ENCODE assay signal across 8 mouse cellular contexts in the genomic region with DNA sequence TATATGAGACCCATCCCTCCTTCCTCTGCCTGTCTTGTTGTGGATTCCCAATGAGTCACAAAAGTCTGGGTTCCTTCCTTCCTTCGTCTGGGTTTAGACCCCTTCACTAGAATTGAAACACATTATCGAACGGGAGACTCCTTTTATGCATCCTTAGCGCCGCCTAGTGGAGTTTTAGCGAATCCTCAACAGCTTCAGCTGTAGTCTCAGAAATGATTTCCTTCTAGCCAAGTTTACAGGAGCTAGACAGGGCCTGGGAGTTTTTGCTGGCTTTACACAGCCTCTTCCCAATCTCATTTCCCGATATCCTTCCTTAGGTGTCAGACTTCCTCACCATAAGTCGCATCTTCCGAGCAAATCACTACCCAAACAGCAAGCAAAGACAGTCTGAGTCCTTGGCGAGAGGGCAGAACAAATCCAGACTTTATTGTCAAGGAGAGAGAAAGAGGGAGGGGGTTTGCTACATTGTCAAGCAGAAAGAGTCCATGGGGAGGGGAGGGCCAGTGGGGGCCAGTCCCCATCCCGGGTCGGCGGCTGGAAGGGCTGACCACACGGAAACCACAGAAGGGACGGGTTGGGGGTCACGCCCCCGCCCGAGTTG. TPM values are rescaled to one million over a fixed set of nuclear protein-coding genes. Genes with fewer than 3 reads are reported as not detected.
A peak's percentile ranks its signal among the peaks of the same experiment; 100 is the strongest.
DNase-seq lines count a peak whose midpoint lies in the region; ATAC-seq and TF ChIP-seq lines count a peak whose summit lies in the region.

No protein-coding gene starts in this region.

- WGBS in forebrain, postnatal 0 days, result 21% methylated on average over 18 of the region's 18 CpGs
- WGBS in intestine, embryonic 16.5 days, result 15% methylated on average over 18 of the region's 18 CpGs
- WGBS in liver, embryonic 14.5 days (ENCODE audit: insufficient replicate concordance), result 28% methylated on average over 18 of the region's 18 CpGs
- WGBS in neural tube, embryonic 13.5 days, result 6% methylated on average over 18 of the region's 18 CpGs

- no peaks in the 10 kb centered on the region for H3K27me3 ChIP-seq in forebrain, postnatal 0 days (ENCODE audit: insufficient read depth, low read length)
- 0 out of 2 replicates have a peak, but pooled peaks cover 3% of the 10 kb centered on the region for H3K27me3 ChIP-seq in intestine, embryonic 16.5 days (replicated peaks; ENCODE audit: control insufficient read depth, insufficient read depth, low read length)
- H3K27me3 ChIP-seq in liver, embryonic 14.5 days (ENCODE audit: control insufficient read depth, insufficient read depth, low read length), result peaks cover 2% of the 10 kb centered on the region; the same call in 1 of the 2 replicates
- H3K27me3 ChIP-seq in neural tube, embryonic 13.5 days, result no peaks in the 10 kb centered on the region

- peaks cover 32% of the 10 kb centered on the region for H3K36me3 ChIP-seq in forebrain, postnatal 0 days (ENCODE audit: insufficient read depth)
- H3K36me3 ChIP-seq in intestine, embryonic 16.5 days (ENCODE audit: control insufficient read depth, insufficient read depth, low read length), result no peaks in the 10 kb centered on the region
- no peaks in the 10 kb centered on the region for H3K36me3 ChIP-seq in liver, embryonic 14.5 days (replicated peaks; ENCODE audit: control insufficient read depth, insufficient read depth, low read depth)
- H3K36me3 ChIP-seq in neural tube, embryonic 13.5 days, result peaks cover 37% of the 10 kb centered on the region

- H3K4me3 ChIP-seq in forebrain, postnatal 0 days (ENCODE audit: low read depth, low read length), result no peak overlapping the region
- H3K4me3 ChIP-seq in intestine, embryonic 16.5 days (ENCODE audit: low read length), result no peak overlapping the region
- H3K4me3 ChIP-seq in liver, embryonic 14.5 days (ENCODE audit: insufficient read depth in 1 of 2, low read depth in 2 of 2, low read length in 2 of 2), result no peak overlapping the region
- 0 out of 2 replicates have a peak overlapping the region, but pooled peaks have one; percentile 24 for H3K4me3 ChIP-seq in neural tube, embryonic 13.5 days

- peak; percentile 93 for TF ChIP-seq CTCF in forebrain, postnatal 0 days (IDR thresholded peaks at IDR 0.05; ENCODE audit: low read depth)
- peak; percentile 76 for TF ChIP-seq CTCF in liver, embryonic 14.5 days (IDR thresholded peaks at IDR 0.05; ENCODE audit: low read depth)

- H3K9me3 ChIP-seq in forebrain, postnatal 0 days (ENCODE audit: low read length), result no peaks in the 10 kb centered on the region
- H3K9me3 ChIP-seq in intestine, embryonic 16.5 days (ENCODE audit: control insufficient read depth, low read length), result no peaks in the 10 kb centered on the region
- no peaks in the 10 kb centered on the region for H3K9me3 ChIP-seq in liver, embryonic 14.5 days (ENCODE audit: control insufficient read depth, low read length)
- no peaks in the 10 kb centered on the region for H3K9me3 ChIP-seq in neural tube, embryonic 13.5 days

- H3K27ac ChIP-seq in forebrain, postnatal 0 days (ENCODE audit: low read depth, low read length), result peak overlapping the region; percentile 57; the same call in 1 of the 2 replicates
- H3K27ac ChIP-seq in intestine, embryonic 16.5 days (ENCODE audit: low read length), result no peak overlapping the region
- H3K27ac ChIP-seq in liver, embryonic 14.5 days, result no peak overlapping the region
- H3K27ac ChIP-seq in neural tube, embryonic 13.5 days (replicated peaks), result peak overlapping the region; percentile 46; the same call in 1 of the 2 replicates

- H3K4me2 ChIP-seq in forebrain, postnatal 0 days (ENCODE audit: low read depth), result no peak overlapping the region
- peak overlapping the region; percentile 63; the same call in 1 of the 2 replicates for H3K4me2 ChIP-seq in intestine, embryonic 16.5 days (ENCODE audit: low read depth, low read length)
- no peak overlapping the region for H3K4me2 ChIP-seq in liver, embryonic 14.5 days (ENCODE audit: low read depth)
- H3K4me2 ChIP-seq in neural tube, embryonic 13.5 days, result peak overlapping the region; percentile 56

- TF ChIP-seq EP300 in liver, embryonic 14.5 days (IDR thresholded peaks at IDR 0.05; ENCODE audit: low read depth), result no peak

- peak; percentile 81 to 86 for DNase-seq in right cerebral cortex, postnatal 10 days (ENCODE audit: low spot score in 2 of 2)
- DNase-seq in right cerebral cortex, postnatal 25 days, result no peak
- peak; percentile 13 for DNase-seq in cerebellum, adult 11 months
- peak; percentile 91 for DNase-seq in forebrain, postnatal 0 days
- DNase-seq in liver, embryonic 14.5 days (ENCODE audit: low read depth in 3 of 3, low spot score in 3 of 3), result peak; percentile 47 to 61 (median 50)
- no peak for DNase-seq in frontal cortex, postnatal 14 days (ENCODE audit: low spot score in 2 of 2)

- H3K9ac ChIP-seq in forebrain, postnatal 0 days, result no peak overlapping the region
- H3K9ac ChIP-seq in intestine, embryonic 16.5 days (ENCODE audit: low read depth, low read length), result no peak overlapping the region
- no peak overlapping the region for H3K9ac ChIP-seq in liver, embryonic 14.5 days (replicated peaks)
- peak overlapping the region; percentile 63 for H3K9ac ChIP-seq in neural tube, embryonic 13.5 days

- peak; percentile 44 for ATAC-seq in forebrain, postnatal 0 days
- ATAC-seq in intestine, embryonic 16.5 days, result no peak
- ATAC-seq in liver, embryonic 14.5 days (ENCODE audit: insufficient read depth), result no peak
- ATAC-seq in neural tube, embryonic 13.5 days (ENCODE audit: low read depth), result no peak

- H3K4me1 ChIP-seq in forebrain, postnatal 0 days (ENCODE audit: insufficient read depth), result no peaks in the 10 kb centered on the region
- peaks cover 28% of the 10 kb centered on the region for H3K4me1 ChIP-seq in intestine, embryonic 16.5 days (ENCODE audit: control insufficient read depth, insufficient read depth, low read length)
- H3K4me1 ChIP-seq in liver, embryonic 14.5 days (replicated peaks; ENCODE audit: control insufficient read depth in 2 of 2, insufficient read depth in 2 of 2, low read length in 1 of 2), result no peaks in the 10 kb centered on the region
- H3K4me1 ChIP-seq in neural tube, embryonic 13.5 days (replicated peaks), result peaks cover 49% of the 10 kb centered on the region

RNA-seq across cellular contexts. Expression of a gene that starts 3.2 kb away (rescaled TPM):
- total RNA-seq in forebrain, postnatal 0 days (2014; rRNA removed), result 0.29 and 0.54 TPM in 2 replicates
- 0.31 and 0.33 TPM in 2 replicates for polyA plus RNA-seq in forebrain, postnatal 0 days (2015; fragmentation: Nextera tagmentation; extraction: Ambion mirVana)
- polyA plus RNA-seq in intestine, embryonic 16.5 days (2015; fragmentation: Nextera tagmentation; extraction: Ambion mirVana), result 0.09 and 0.20 TPM in 2 replicates
- 0.17 and 0.20 TPM in 2 replicates for polyA plus RNA-seq in liver, embryonic 14.5 days (2012; rRNA removed)
- 0.18 and 0.32 TPM in 2 replicates for polyA plus RNA-seq in liver, embryonic 14.5 days (2014; fragmentation: Nextera tagmentation; extraction: Ambion mirVana)
- 0.57 and 0.62 TPM in 2 replicates for polyA plus RNA-seq in neural tube, embryonic 13.5 days (2015; fragmentation: Nextera tagmentation; extraction: Ambion mirVana)

RNA-seq across cellular contexts. Expression of a gene that starts 26.3 kb away (rescaled TPM):
- total RNA-seq in forebrain, postnatal 0 days (2014; rRNA removed), result 11.6 and 13.0 TPM in 2 replicates
- polyA plus RNA-seq in forebrain, postnatal 0 days (2015; fragmentation: Nextera tagmentation; extraction: Ambion mirVana), result 20.5 and 21.3 TPM in 2 replicates
- polyA plus RNA-seq in intestine, embryonic 16.5 days (2015; fragmentation: Nextera tagmentation; extraction: Ambion mirVana), result 3.6 and 4.1 TPM in 2 replicates
- 4.9 and 5.6 TPM in 2 replicates for polyA plus RNA-seq in liver, embryonic 14.5 days (2012; rRNA removed)
- 4.7 and 6.2 TPM in 2 replicates for polyA plus RNA-seq in liver, embryonic 14.5 days (2014; fragmentation: Nextera tagmentation; extraction: Ambion mirVana)
- polyA plus RNA-seq in neural tube, embryonic 13.5 days (2015; fragmentation: Nextera tagmentation; extraction: Ambion mirVana), result 17.1 and 18.4 TPM in 2 replicates

RNA-seq across cellular contexts. Expression of a gene that starts 41.1 kb away (rescaled TPM):
- total RNA-seq in forebrain, postnatal 0 days (2014; rRNA removed), result 120 and 147 TPM in 2 replicates
- 209 and 217 TPM in 2 replicates for polyA plus RNA-seq in forebrain, postnatal 0 days (2015; fragmentation: Nextera tagmentation; extraction: Ambion mirVana)
- 297 and 298 TPM in 2 replicates for polyA plus RNA-seq in intestine, embryonic 16.5 days (2015; fragmentation: Nextera tagmentation; extraction: Ambion mirVana)
- 118 and 133 TPM in 2 replicates for polyA plus RNA-seq in liver, embryonic 14.5 days (2012; rRNA removed)
- 205 and 219 TPM in 2 replicates for polyA plus RNA-seq in liver, embryonic 14.5 days (2014; fragmentation: Nextera tagmentation; extraction: Ambion mirVana)
- polyA plus RNA-seq in neural tube, embryonic 13.5 days (2015; fragmentation: Nextera tagmentation; extraction: Ambion mirVana), result 214 and 224 TPM in 2 replicates

RNA-seq across cellular contexts. Expression of a gene that starts 53.0 kb away (rescaled TPM):
- total RNA-seq in forebrain, postnatal 0 days (2014; rRNA removed), result 2.2 and 3.2 TPM in 2 replicates
- polyA plus RNA-seq in forebrain, postnatal 0 days (2015; fragmentation: Nextera tagmentation; extraction: Ambion mirVana), result 2.9 and 3.5 TPM in 2 replicates
- 40.3 and 43.0 TPM in 2 replicates for polyA plus RNA-seq in intestine, embryonic 16.5 days (2015; fragmentation: Nextera tagmentation; extraction: Ambion mirVana)
- polyA plus RNA-seq in liver, embryonic 14.5 days (2012; rRNA removed), result 8.4 and 9.3 TPM in 2 replicates
- polyA plus RNA-seq in liver, embryonic 14.5 days (2014; fragmentation: Nextera tagmentation; extraction: Ambion mirVana), result 9.9 and 12.5 TPM in 2 replicates
- polyA plus RNA-seq in neural tube, embryonic 13.5 days (2015; fragmentation: Nextera tagmentation; extraction: Ambion mirVana), result 9.2 and 11.6 TPM in 2 replicates

RNA-seq across cellular contexts. Expression of a gene that starts 55.4 kb away (rescaled TPM):
- 0.85 and 1.6 TPM in 2 replicates for total RNA-seq in forebrain, postnatal 0 days (2014; rRNA removed)
- polyA plus RNA-seq in forebrain, postnatal 0 days (2015; fragmentation: Nextera tagmentation; extraction: Ambion mirVana), result 0.30 and 0.34 TPM in 2 replicates
- 3.4 and 5.2 TPM in 2 replicates for polyA plus RNA-seq in intestine, embryonic 16.5 days (2015; fragmentation: Nextera tagmentation; extraction: Ambion mirVana)
- 178 and 222 TPM in 2 replicates for polyA plus RNA-seq in liver, embryonic 14.5 days (2012; rRNA removed)
- polyA plus RNA-seq in liver, embryonic 14.5 days (2014; fragmentation: Nextera tagmentation; extraction: Ambion mirVana), result 175 and 184 TPM in 2 replicates
- 1.3 and 1.9 TPM in 2 replicates for polyA plus RNA-seq in neural tube, embryonic 13.5 days (2015; fragmentation: Nextera tagmentation; extraction: Ambion mirVana)

Comparison
In these comparisons a context has a peak if more than half of its experiments do, and no peak if none do; other contexts are left out.
1. DNase-seq: peak in right cerebral cortex, postnatal 10 days (2 of 2), cerebellum, adult 11 months (single experiment), forebrain, postnatal 0 days (single experiment) and liver, embryonic 14.5 days (3 of 3); none in right cerebral cortex, postnatal 25 days (single experiment) and frontal cortex, postnatal 14 days (0 of 2).
2. H3K27ac ChIP-seq: peak in forebrain, postnatal 0 days (single experiment) and neural tube, embryonic 13.5 days (single experiment); none in intestine, embryonic 16.5 days (single experiment) and liver, embryonic 14.5 days (single experiment).
3. H3K4me2 ChIP-seq: peak in intestine, embryonic 16.5 days (single experiment) and neural tube, embryonic 13.5 days (single experiment); none in forebrain, postnatal 0 days (single experiment) and liver, embryonic 14.5 days (single experiment).